Mouse (Mus musculus): ENCODE measurements around the gene Ikzf5. TPM values are rescaled to one million over a fixed set of nuclear protein-coding genes. Genes with fewer than 3 reads are reported as not detected.

Gene Ikzf5
- 14.3 and 18.1 TPM in 2 replicates for polyA plus RNA-seq (2012; rRNA removed)
- polyA plus RNA-seq (2014; fragmentation: Nextera tagmentation; extraction: Ambion mirVana) = 16.2 and 17.2 TPM in 2 replicates

DNA sequence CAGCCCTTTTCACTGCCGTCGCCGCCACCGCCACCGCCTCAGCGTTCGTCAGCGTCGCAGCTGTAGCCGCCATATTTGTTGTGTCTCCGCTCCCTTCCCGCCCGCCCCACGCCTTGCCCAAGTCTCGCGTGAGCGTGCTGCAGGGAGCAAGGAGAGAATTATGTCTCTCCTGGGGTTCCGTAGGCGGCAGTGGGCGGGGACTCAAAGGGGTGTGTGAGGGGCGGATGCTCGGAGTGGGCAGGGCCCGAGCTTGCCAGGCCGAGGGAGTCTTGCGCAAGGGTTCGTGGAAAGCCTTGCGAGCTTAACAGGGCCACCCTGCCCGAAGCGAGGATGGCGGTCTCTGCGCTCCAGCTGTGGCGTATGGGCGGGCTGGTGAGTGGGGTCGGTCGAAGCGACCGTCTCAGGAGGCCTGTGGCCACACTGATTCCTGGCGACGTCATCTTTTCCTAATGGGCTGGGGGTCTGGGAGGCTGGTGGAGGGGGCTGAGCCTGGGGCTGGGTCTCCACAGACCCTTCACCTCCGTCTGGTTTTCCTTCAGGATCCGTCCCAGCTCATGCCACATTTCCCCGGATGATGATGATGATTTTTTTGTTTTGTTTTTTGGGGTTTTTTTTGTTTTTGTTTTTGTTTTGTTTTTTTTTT is at the start of gene Ikzf5, which contains the start of gene Acadsb:
Ikzf5 (minus strand) TSS at position 106 of the 643 bp plus-strand sequence.
Acadsb (plus strand) TSS at position 186 of the 643 bp plus-strand sequence.
- peak within 1 kb of the TSS; percentile 70 for H3K27ac ChIP-seq (replicated peaks; ENCODE audit: low read depth, low read length)
- H3K9ac ChIP-seq (ENCODE audit: low read depth, low read length, severe bottlenecking) = peak within 1 kb of the TSS; percentile 92
- H3K4me1 ChIP-seq (ENCODE audit: control insufficient read depth, insufficient read depth, low read length) = peaks cover 18% of the 10 kb centered on the region
- DNase-seq (ENCODE audit: low spot score) (peak; percentile 95), ATAC-seq (ENCODE audit: low FRiP score, low read depth) (peak; percentile 98)
- H3K9me3 ChIP-seq (ENCODE audit: control insufficient read depth, low read length) = no peaks in the 10 kb centered on the region
- H3K4me3 ChIP-seq (replicated peaks; ENCODE audit: low read length) = peak within 1 kb of the TSS; percentile 90
- under 1% methylated on average over 42 of the region's 42 CpGs for WGBS
- peak; percentile 57; the same call in 1 of the 2 replicates for TF ChIP-seq POLR2A (IDR thresholded peaks at IDR 0.05; ENCODE audit: borderline replicate concordance, extremely low read depth, insufficient read depth, insufficient read length)
- no peaks in the 10 kb centered on the region for H3K36me3 ChIP-seq (ENCODE audit: control insufficient read depth, insufficient read depth, low read length)
- H3K4me2 ChIP-seq (replicated peaks; ENCODE audit: low read depth, low read length, severe bottlenecking) = peak within 1 kb of the TSS; percentile 83
- H3K27me3 ChIP-seq (ENCODE audit: control insufficient read depth, insufficient read depth, low read length) = no peaks in the 10 kb centered on the region

DNA sequence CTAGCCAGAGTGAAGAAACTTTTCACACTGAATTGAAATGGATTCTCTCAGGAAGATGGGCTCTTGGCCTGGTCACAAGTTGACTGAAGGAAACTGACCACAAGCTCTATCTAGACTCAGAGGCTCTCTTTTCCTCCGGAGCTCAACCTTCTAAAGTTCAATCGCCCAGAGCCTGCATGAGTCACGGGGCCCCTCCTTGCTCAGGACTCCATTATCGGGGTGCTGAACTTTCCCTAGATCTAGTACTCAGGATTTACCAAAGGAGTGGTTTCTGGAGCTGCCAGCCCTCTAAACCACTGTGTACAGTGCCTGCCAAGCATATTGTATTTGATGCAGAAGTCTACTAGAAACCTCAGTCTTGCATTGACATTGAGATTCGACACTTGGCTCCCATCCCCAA is 46.4 kb upstream of the Ikzf5 start:
- Histone ChIP-seq H3K9me3 (ENCODE audit: control insufficient read depth, low read length) (no peaks in the 10 kb centered on the region), H3K4me2 (replicated peaks; ENCODE audit: low read depth, low read length, severe bottlenecking) (no peak overlapping the region), H3K36me3 (ENCODE audit: control insufficient read depth, insufficient read depth, low read length) (no peaks in the 10 kb centered on the region), H3K4me1 (ENCODE audit: control insufficient read depth, insufficient read depth, low read length) (no peaks in the 10 kb centered on the region), H3K4me3 (replicated peaks; ENCODE audit: low read length) (no peak overlapping the region), H3K27me3 (ENCODE audit: control insufficient read depth, insufficient read depth, low read length) (no peaks in the 10 kb centered on the region), H3K27ac (replicated peaks; ENCODE audit: low read depth, low read length) (no peak overlapping the region), H3K9ac (ENCODE audit: low read depth, low read length, severe bottlenecking) (no peak overlapping the region)
- no peak for DNase-seq (ENCODE audit: low spot score)
- no peak for ATAC-seq (ENCODE audit: low FRiP score, low read depth)
- no peak for TF ChIP-seq POLR2A (IDR thresholded peaks at IDR 0.05; ENCODE audit: borderline replicate concordance, extremely low read depth, insufficient read depth, insufficient read length)
- WGBS = 88% methylated on average over 5 of the region's 5 CpGs

DNA sequence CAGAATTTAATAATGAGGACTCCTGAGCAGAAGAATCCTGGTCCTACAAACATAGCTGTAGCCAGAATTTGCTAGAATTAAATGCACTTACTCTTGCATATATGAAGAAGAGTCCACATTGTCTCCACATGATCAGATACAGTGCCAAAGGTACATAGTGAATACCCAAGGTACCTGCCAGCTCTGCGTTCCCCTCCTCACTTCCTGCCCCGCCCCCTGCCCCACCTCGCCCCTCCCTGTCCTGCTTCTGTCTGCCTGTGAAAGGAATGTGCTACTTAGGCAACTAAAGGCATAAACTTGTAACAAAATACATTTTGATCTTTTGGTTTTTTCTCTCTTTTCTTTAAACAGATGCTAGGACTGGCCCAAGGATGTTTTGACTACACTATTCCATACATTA is 26.7 kb upstream of the Ikzf5 start:
- no peak for DNase-seq (ENCODE audit: low spot score)
- Histone ChIP-seq H3K4me3 (replicated peaks; ENCODE audit: low read length) (no peak overlapping the region), H3K4me1 (ENCODE audit: control insufficient read depth, insufficient read depth, low read length) (no peaks in the 10 kb centered on the region), H3K4me2 (replicated peaks; ENCODE audit: low read depth, low read length, severe bottlenecking) (no peak overlapping the region), H3K27me3 (ENCODE audit: control insufficient read depth, insufficient read depth, low read length) (no peaks in the 10 kb centered on the region), H3K27ac (replicated peaks; ENCODE audit: low read depth, low read length) (no peak overlapping the region), H3K9me3 (ENCODE audit: control insufficient read depth, low read length) (no peaks in the 10 kb centered on the region), H3K36me3 (ENCODE audit: control insufficient read depth, insufficient read depth, low read length) (peaks cover 14% of the 10 kb centered on the region; the same call in 1 of the 2 replicates), H3K9ac (ENCODE audit: low read depth, low read length, severe bottlenecking) (no peak overlapping the region)
- TF ChIP-seq POLR2A (IDR thresholded peaks at IDR 0.05; ENCODE audit: borderline replicate concordance, extremely low read depth, insufficient read depth, insufficient read length) = no peak
- WGBS = 51% methylated on average over 3 of the region's 3 CpGs
- ATAC-seq (ENCODE audit: low FRiP score, low read depth) = no peak

DNA sequence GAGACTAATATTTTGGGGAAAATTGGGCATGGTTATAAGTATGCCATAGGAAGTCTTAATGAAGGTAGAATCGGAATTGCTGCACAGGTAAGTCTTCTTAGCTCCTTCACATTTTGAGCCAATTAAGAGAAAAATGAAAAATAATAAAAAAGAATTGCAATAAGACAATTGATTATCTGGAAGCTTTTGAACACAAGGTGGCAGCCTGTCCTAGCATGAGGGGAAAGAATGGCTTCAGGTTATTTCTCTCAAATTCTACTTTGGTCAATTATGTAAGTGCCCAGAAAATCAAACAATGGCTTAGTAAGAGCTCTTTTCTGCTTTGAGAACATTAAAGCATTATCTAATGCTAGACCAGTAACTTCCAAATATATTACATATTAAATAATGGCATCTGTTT is 24.0 kb upstream of the Ikzf5 start:
- H3K4me1 ChIP-seq (ENCODE audit: control insufficient read depth, insufficient read depth, low read length) = no peaks in the 10 kb centered on the region
- DNase-seq (ENCODE audit: low spot score) (no peak), ATAC-seq (ENCODE audit: low FRiP score, low read depth) (no peak)
- peaks cover 32% of the 10 kb centered on the region for H3K36me3 ChIP-seq (ENCODE audit: control insufficient read depth, insufficient read depth, low read length)
- H3K27me3 ChIP-seq (ENCODE audit: control insufficient read depth, insufficient read depth, low read length) = no peaks in the 10 kb centered on the region
- H3K9ac ChIP-seq (ENCODE audit: low read depth, low read length, severe bottlenecking) = no peak overlapping the region
- no peak overlapping the region for H3K27ac ChIP-seq (replicated peaks; ENCODE audit: low read depth, low read length)
- H3K4me3 ChIP-seq (replicated peaks; ENCODE audit: low read length) = no peak overlapping the region
- WGBS = 85% methylated on average over 1 of the region's 1 CpGs
- TF ChIP-seq POLR2A (IDR thresholded peaks at IDR 0.05; ENCODE audit: borderline replicate concordance, extremely low read depth, insufficient read depth, insufficient read length) = no peak
- H3K4me2 ChIP-seq (replicated peaks; ENCODE audit: low read depth, low read length, severe bottlenecking) = no peak overlapping the region
- H3K9me3 ChIP-seq (ENCODE audit: control insufficient read depth, low read length) = no peaks in the 10 kb centered on the region

DNA sequence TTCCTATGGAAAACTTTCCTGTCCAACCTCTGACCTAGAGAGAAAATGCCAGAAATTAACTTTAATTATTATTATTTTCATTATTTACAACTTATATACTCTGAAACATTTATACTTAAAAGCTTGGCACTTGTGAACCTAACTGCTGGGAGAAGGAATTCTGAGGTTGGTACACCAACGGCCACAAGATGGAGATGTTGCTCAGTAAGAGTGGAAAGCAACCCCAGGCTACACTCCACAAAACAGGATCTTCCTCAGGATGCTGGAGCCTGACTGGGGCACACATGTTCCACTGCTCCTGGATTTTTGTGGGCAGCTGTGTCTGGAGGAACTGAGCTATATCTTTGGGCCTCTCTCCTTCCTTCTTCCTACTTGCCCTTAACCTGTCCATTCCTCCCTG is 21.9 kb upstream of the Ikzf5 start:
- TF ChIP-seq POLR2A (IDR thresholded peaks at IDR 0.05; ENCODE audit: borderline replicate concordance, extremely low read depth, insufficient read depth, insufficient read length) = no peak
- DNase-seq (ENCODE audit: low spot score) = peak; percentile 58
- WGBS = 17% methylated on average over 1 of the region's 1 CpGs

More for the DNA sequence above, 21.9 kb upstream of the Ikzf5 start:
- no peaks in the 10 kb centered on the region for H3K9me3 ChIP-seq (ENCODE audit: control insufficient read depth, low read length)
- no peaks in the 10 kb centered on the region for H3K4me1 ChIP-seq (ENCODE audit: control insufficient read depth, insufficient read depth, low read length)
- no peak overlapping the region for H3K4me2 ChIP-seq (replicated peaks; ENCODE audit: low read depth, low read length, severe bottlenecking)
- H3K36me3 ChIP-seq (ENCODE audit: control insufficient read depth, insufficient read depth, low read length) = peaks cover 44% of the 10 kb centered on the region
- H3K27me3 ChIP-seq (ENCODE audit: control insufficient read depth, insufficient read depth, low read length) = no peaks in the 10 kb centered on the region
- ATAC-seq (ENCODE audit: low FRiP score, low read depth) = no peak
- H3K4me3 ChIP-seq (replicated peaks; ENCODE audit: low read length) = no peak overlapping the region
- H3K27ac ChIP-seq (replicated peaks; ENCODE audit: low read depth, low read length) = no peak overlapping the region
- H3K9ac ChIP-seq (ENCODE audit: low read depth, low read length, severe bottlenecking) = no peak overlapping the region
